Mouse (Mus musculus): ENCODE data around the gene Tst. TPM values are rescaled to one million over a fixed set of nuclear protein-coding genes. Genes with fewer than 3 reads are reported as not detected.
A peak's percentile ranks its signal among the peaks of the same experiment; 100 is the strongest.

Gene Tst
- polyA plus RNA-seq, 1 experiment from 2014 or later, result 60.0 TPM

GRCm38 (mm10) chr15:78429871-78430622 is 24.3 kb upstream of the Tst start:
- DNase-seq (ENCODE audit: low spot score), result no peak

GRCm38 (mm10) chr15:78429139-78429459 is 23.4 kb upstream of the Tst start:
- DNase-seq (ENCODE audit: low spot score), result no peak

GRCm38 (mm10) chr15:78428391-78429138 is 22.9 kb upstream of the Tst start, which contains the start of gene Kctd17:
Kctd17 (plus strand) TSS chr15:78428564.
- no peak for DNase-seq (ENCODE audit: low spot score)

GRCm38 (mm10) chr15:78425230-78425629 is 19.5 kb upstream of the Tst start:
- DNase-seq (ENCODE audit: low spot score), result no peak

- DNase-seq (ENCODE audit: low spot score), result no peak
Measured at GRCm38 (mm10) chr15:78424507-78424906, 18.8 kb upstream of the Tst start.

- peak; percentile 93 for DNase-seq (ENCODE audit: low spot score)
Measured at GRCm38 (mm10) chr15:78422046-78422956, 16.6 kb upstream of the Tst start.

GRCm38 (mm10) chr15:78420395-78420794 is 14.7 kb upstream of the Tst start:
- DNase-seq (ENCODE audit: low spot score), result no peak

GRCm38 (mm10) chr15:78416937-78417336 is 11.2 kb upstream of the Tst start:
- no peak for DNase-seq (ENCODE audit: low spot score)

GRCm38 (mm10) chr15:78414157-78414556 is 8.4 kb upstream of the Tst start:
- no peak for DNase-seq (ENCODE audit: low spot score)

- no peak for DNase-seq (ENCODE audit: low spot score)
Measured at GRCm38 (mm10) chr15:78413719-78414117, 8.0 kb upstream of the Tst start.

- no peak for DNase-seq (ENCODE audit: low spot score)
Measured at GRCm38 (mm10) chr15:78413083-78413718, 7.5 kb upstream of the Tst start.

- no peak for DNase-seq (ENCODE audit: low spot score)
Measured at GRCm38 (mm10) chr15:78409570-78410052, 3.9 kb upstream of the Tst start.

- DNase-seq (ENCODE audit: low spot score), result peak; percentile 87
Measured at GRCm38 (mm10) chr15:78406293-78406934, 707 bp upstream of the Tst start, which contains the start of gene Mpst. Mpst (plus strand) TSS chr15:78406416.

- DNase-seq (ENCODE audit: low spot score), result no peak
Measured at GRCm38 (mm10) chr15:78405098-78405497, 609 bp downstream of the Tst start.

- no peak for DNase-seq (ENCODE audit: low spot score)
Measured at GRCm38 (mm10) chr15:78403896-78404295, 1.8 kb downstream of the Tst start.

- DNase-seq (ENCODE audit: low spot score), result peak; percentile 17
Measured at GRCm38 (mm10) chr15:78403301-78403741, 2.4 kb downstream of the Tst start.

GRCm38 (mm10) chr15:78402423-78402822 is 3.3 kb downstream of the Tst start:
- no peak for DNase-seq (ENCODE audit: low spot score)

GRCm38 (mm10) chr15:78401921-78402320 is 3.8 kb downstream of the Tst start:
- no peak for DNase-seq (ENCODE audit: low spot score)

GRCm38 (mm10) chr15:78401345-78401744 is 4.4 kb downstream of the Tst start:
- DNase-seq (ENCODE audit: low spot score), result no peak

- DNase-seq (ENCODE audit: low spot score), result no peak
Measured at GRCm38 (mm10) chr15:78395478-78395962, 10.2 kb downstream of the Tst start, which contains the start of gene Tex33. Tex33 (minus strand) TSS chr15:78395912.

Measured in thymus, postnatal 0 days (tissue).